Mouse (Mus musculus) skeletal muscle tissue, adult 2 months (tissue): ENCODE measurements around the gene Ap1g1.
"Not testable (repeated sequence)": the region's sequence is repeated elsewhere in the genome, so short reads cannot be mapped to it uniquely, and the experiment has no call there.

Experiments
- DNase-seq: peaks from one replicate; pipeline ENCODE4 v3.0.0-alpha.2; 2012; ENCODE audit warnings: low read depth, low spot score

Ap1g1 gene

GRCm38 (mm10) chr8:109865536-109865935 lies 87.2 kb downstream of the Ap1g1 start:
- DNase-seq: no peak

GRCm38 (mm10) chr8:109866690-109867089 lies 88.3 kb downstream of the Ap1g1 start:
- DNase-seq: no peak

GRCm38 (mm10) chr8:109868003-109868679 lies 89.8 kb downstream of the Ap1g1 start, which contains the start of gene Phlpp2:
Gene Phlpp2, plus strand, starts transcription at chr8:109868542.
- DNase-seq: peak; percentile 93

- peak; percentile 10 for DNase-seq
These were observed 90.5 kb downstream of the Ap1g1 start for GRCm38 (mm10) chr8:109868680-109869361.

- DNase-seq: no peak
These were observed 92.7 kb downstream of the Ap1g1 start for GRCm38 (mm10) chr8:109871056-109871455.

GRCm38 (mm10) chr8:109873800-109874199 lies 95.4 kb downstream of the Ap1g1 start:
- not testable (repeated sequence) for DNase-seq

- no peak for DNase-seq
These were observed 101.8 kb downstream of the Ap1g1 start for GRCm38 (mm10) chr8:109880012-109880662.

GRCm38 (mm10) chr8:109885294-109885693 lies 106.9 kb downstream of the Ap1g1 start:
- DNase-seq: no peak

GRCm38 (mm10) chr8:109889211-109889610 lies 110.9 kb downstream of the Ap1g1 start:
- no peak for DNase-seq

GRCm38 (mm10) chr8:109890794-109891585 lies 112.6 kb downstream of the Ap1g1 start:
- no peak for DNase-seq

GRCm38 (mm10) chr8:109894636-109895035 lies 116.3 kb downstream of the Ap1g1 start:
- no peak for DNase-seq

GRCm38 (mm10) chr8:109895355-109895754 lies 117.0 kb downstream of the Ap1g1 start:
- DNase-seq: no peak

- DNase-seq: no peak
These were observed 124.0 kb downstream of the Ap1g1 start for GRCm38 (mm10) chr8:109902379-109902778.

- no peak for DNase-seq
These were observed 125.6 kb downstream of the Ap1g1 start for GRCm38 (mm10) chr8:109903909-109904469.

GRCm38 (mm10) chr8:109904928-109905668 lies 126.7 kb downstream of the Ap1g1 start:
- no peak for DNase-seq

GRCm38 (mm10) chr8:109906907-109907306 lies 128.6 kb downstream of the Ap1g1 start:
- no peak for DNase-seq

GRCm38 (mm10) chr8:109907376-109907775 lies 129.0 kb downstream of the Ap1g1 start:
- no peak for DNase-seq
